In genomic region chr5:82899347-82899746, GRCm38 (mm10) we compare ENCODE assay signal across 9 mouse cellular contexts.
DNase-seq lines count a peak whose midpoint lies in the region; ATAC-seq lines count a peak whose summit lies in the region.
"Had no signal": no experiment of that assay in that cellular context is flagged by ENCODE, and none has a peak within 500 bp of the region (broad histone marks: within the 10 kb centered on the region; RNA-seq: fewer than 3 reads in every experiment).

No protein-coding gene starts in this region.

- H3K36me3 ChIP-seq in midbrain, embryonic 16.5 days (ENCODE audit: control insufficient read depth, insufficient read depth, low read length) = no peaks in the 10 kb centered on the region
- H3K36me3 ChIP-seq: limb, embryonic 12.5 days had no signal

- no peaks in the 10 kb centered on the region for H3K4me1 ChIP-seq in midbrain, embryonic 16.5 days (ENCODE audit: control insufficient read depth, insufficient read depth, low read length)
- H3K4me1 ChIP-seq: limb, embryonic 12.5 days had no signal

- no peak overlapping the region for H3K9ac ChIP-seq in midbrain, embryonic 16.5 days (ENCODE audit: low read depth, low read length)
- H3K9ac ChIP-seq: limb, embryonic 12.5 days had no signal

- WGBS in midbrain, embryonic 16.5 days = 42% methylated on average over 3 of the region's 3 CpGs

- no peaks in the 10 kb centered on the region for H3K27me3 ChIP-seq in midbrain, embryonic 16.5 days (ENCODE audit: control insufficient read depth, insufficient read depth, low read depth, low read length)
- H3K27me3 ChIP-seq: limb, embryonic 12.5 days had no signal

- no peaks in the 10 kb centered on the region for H3K9me3 ChIP-seq in midbrain, embryonic 16.5 days (replicated peaks; ENCODE audit: control insufficient read depth, low read length, poor library complexity, severe bottlenecking)
- H3K9me3 ChIP-seq: limb, embryonic 12.5 days had no signal

- no peak overlapping the region for H3K27ac ChIP-seq in midbrain, embryonic 16.5 days (ENCODE audit: low read length)
- H3K27ac ChIP-seq: limb, embryonic 12.5 days had no signal

- no peak overlapping the region for H3K4me3 ChIP-seq in midbrain, embryonic 16.5 days (ENCODE audit: low read depth, low read length)
- H3K4me3 ChIP-seq: limb, embryonic 12.5 days had no signal

- peak; percentile 1 for DNase-seq in NIH3T3 (ENCODE audit: low read depth)
- peak; percentile 56 for DNase-seq in cerebellum, adult 11 months
- peak; percentile 14 to 27 for DNase-seq in frontal cortex, postnatal 10 days (ENCODE audit: low spot score in 2 of 2)
- peak; percentile 42 to 67 for DNase-seq in left cerebral cortex, postnatal 36 days (ENCODE audit: low spot score in 2 of 2)
- DNase-seq in gastrocnemius, adult 18-20 months (ENCODE audit: low spot score) = no peak
- DNase-seq in urinary bladder, postnatal 25 days (ENCODE audit: low spot score) = no peak
- DNase-seq: thymus, adult 2 months had no signal

- no peak for ATAC-seq in midbrain, embryonic 16.5 days

- no peak overlapping the region for H3K4me2 ChIP-seq in midbrain, embryonic 16.5 days (ENCODE audit: low read length)
- H3K4me2 ChIP-seq: limb, embryonic 12.5 days had no signal

- intact Hi-C loops in left cerebral cortex, postnatal 36 days (cut with DNase I) = loop anchor here (5.0 kb wide), 1 partner anchor 172 kb away; no protein-coding TSS in a partner anchor

Comparison
In these comparisons a context has a peak if more than half of its experiments do, and no peak if none do; other contexts are left out.
1. DNase-seq: peak in NIH3T3 (single experiment), cerebellum, adult 11 months (single experiment), frontal cortex, postnatal 10 days (2 of 2) and left cerebral cortex, postnatal 36 days (2 of 2); none in gastrocnemius, adult 18-20 months (single experiment) and urinary bladder, postnatal 25 days (single experiment).